Mouse (Mus musculus): ENCODE measurements at regions not wholly inside any gene's neighbourhood (a gene's known extent, or its start where the extent isn't known, plus 50 kb on each side); places are given as distances from the start of the nearest gene placed in this dataset.
A peak's percentile ranks its signal among the peaks of the same experiment; 100 is the strongest.
"Not testable (repeated sequence)": the region's sequence is repeated elsewhere in the genome, so short reads cannot be mapped to it uniquely, and the experiment has no call there.

DNA sequence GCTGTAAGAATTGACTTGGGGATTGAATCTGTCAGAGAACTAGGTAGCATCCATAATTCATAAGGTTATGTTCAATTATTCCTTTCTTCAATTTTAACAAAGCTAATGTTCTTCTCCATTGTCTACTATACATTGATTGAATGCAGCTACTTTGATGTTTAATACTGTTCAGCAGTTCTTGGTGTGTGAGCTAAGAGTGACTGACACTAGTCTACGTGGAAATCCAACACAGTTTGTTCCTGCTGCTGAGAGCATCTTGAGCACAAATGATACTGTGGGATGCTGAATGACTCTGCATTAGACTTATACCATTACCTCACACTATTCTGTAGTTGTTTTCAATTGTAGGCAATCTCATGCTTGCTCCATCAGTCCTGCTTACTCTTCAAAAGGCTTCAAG lies 249.4 kb upstream of the Akr1e1 start:
- no peak for DNase-seq

GRCm38 (mm10) chr13:4839481-4839880 lies 230.5 kb upstream of the Akr1e1 start:
- not testable (repeated sequence) for DNase-seq

GRCm38 (mm10) chr13:4826756-4827155 lies 217.8 kb upstream of the Akr1e1 start:
- DNase-seq: no peak

- DNase-seq: not testable (repeated sequence)
Measured at GRCm38 (mm10) chr13:4825749-4826148, 216.8 kb upstream of the Akr1e1 start.

DNA sequence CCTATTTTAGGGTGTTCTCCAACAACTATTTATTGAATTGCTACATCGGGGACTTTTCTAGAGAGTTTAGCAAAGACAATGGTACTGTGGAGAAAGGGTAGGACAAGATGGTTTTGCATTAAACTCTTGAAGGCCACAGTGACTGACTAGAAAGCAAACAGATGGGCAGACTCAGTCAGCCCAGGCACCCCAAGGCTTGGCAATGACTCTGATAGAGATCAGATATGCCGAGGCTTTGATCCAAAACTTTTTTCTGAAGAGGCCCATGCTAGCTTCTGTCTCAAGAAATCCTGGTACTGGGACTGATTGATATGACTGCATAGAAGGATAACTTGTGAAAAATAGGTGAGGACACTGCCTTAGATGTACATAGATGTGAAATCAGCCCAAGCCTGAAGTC lies 197.9 kb upstream of the Akr1e1 start:
- DNase-seq: no peak

- no peak for DNase-seq
Measured at GRCm38 (mm10) chr13:4800666-4801065, 191.7 kb upstream of the Akr1e1 start.

- no peak for DNase-seq
Measured at GRCm38 (mm10) chr13:4791139-4791538, 182.2 kb upstream of the Akr1e1 start.

- DNase-seq: no peak
Measured at GRCm38 (mm10) chr13:4790414-4790813, 181.4 kb upstream of the Akr1e1 start.

DNA sequence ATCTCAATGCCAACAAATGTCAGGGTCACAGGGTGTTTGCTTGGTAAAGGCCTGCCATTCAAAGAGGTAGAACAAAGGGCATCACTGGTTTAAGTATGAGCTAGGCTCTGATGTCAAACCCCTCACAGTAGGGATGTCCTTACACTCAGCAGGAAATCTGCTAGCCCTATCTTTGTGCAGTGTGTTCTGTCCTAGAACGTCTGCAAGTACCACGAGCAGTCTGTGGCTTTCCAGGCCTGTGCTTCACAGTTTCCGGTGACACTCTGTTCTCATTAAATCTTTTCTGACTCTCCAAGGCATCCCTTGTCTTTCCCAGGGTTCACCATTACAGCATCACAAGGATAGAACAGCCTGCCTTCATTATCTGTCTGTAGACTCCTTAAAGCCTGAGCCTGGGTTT lies 174.3 kb upstream of the Akr1e1 start:
- DNase-seq: no peak

DNA sequence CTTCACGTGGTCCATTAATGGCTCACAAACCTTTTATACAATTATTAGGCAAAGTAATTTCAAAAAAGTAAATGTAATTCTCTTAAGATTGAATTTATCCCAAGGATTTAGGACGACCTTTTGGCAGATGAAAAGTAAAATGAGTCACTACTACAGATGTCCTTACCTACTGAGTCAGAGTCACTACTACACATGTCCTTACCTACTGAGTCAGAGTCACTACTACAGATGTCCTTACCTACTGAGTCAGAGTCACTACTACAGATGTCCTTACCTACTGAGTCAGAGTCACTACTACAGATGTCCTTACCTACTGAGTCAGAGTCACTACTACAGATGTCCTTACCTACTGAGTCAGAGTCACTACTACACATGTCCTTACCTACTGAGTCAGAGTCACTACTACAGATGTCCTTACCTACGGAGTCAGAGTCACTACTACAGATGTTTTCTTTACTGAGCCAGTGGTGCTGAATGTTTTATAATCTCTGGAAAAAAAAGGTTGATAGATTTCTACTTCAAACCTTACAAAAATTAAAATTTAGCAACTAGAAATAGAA lies 169.4 kb upstream of the Akr1e1 start:
- DNase-seq: not testable (repeated sequence)

- DNase-seq: peak; percentile 17
Measured at GRCm38 (mm10) chr13:4776855-4777254, 167.9 kb upstream of the Akr1e1 start.

DNA sequence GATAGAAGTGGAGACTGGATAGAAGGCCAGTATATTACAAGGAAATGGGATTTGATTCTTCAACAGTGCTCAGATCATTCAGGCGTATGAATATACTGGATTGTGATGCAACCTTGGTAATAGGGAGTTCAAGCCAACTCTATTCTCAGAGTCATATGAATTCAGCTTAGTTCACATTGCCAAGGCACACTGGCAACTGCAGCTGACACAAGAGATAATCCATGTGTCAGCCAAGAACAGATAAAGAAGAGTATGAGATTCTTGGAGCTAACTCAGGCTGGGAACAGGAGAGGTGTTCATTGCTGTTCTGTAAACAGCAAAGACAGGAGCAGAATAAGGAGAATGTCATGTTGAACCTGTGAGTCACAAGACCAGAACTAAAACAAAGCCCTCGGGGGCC lies 163.3 kb upstream of the Akr1e1 start:
- no peak for DNase-seq

- peak; percentile 88 for DNase-seq
Measured at GRCm38 (mm10) chr13:4771120-4772075, 162.4 kb upstream of the Akr1e1 start.

DNA sequence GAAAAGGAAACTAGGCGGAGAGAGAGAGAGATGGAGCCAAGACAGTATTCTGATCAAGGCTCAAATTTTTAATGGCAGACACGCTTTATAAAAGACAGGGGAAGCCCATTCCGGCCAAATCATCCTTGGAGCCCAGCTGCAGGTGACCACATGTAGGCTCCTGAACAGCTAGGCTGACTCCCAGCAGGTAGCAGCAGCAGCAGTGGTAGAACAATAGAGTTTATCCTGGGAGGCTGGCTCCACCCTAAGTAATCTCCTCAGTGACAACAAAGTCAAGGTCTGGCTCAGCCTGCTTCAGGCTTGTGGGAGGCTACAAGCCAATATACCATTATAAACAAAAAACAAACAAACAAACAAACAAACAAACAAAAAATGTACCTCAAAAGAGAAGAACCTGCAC lies 151.0 kb upstream of the Akr1e1 start:
- DNase-seq: no peak

DNA sequence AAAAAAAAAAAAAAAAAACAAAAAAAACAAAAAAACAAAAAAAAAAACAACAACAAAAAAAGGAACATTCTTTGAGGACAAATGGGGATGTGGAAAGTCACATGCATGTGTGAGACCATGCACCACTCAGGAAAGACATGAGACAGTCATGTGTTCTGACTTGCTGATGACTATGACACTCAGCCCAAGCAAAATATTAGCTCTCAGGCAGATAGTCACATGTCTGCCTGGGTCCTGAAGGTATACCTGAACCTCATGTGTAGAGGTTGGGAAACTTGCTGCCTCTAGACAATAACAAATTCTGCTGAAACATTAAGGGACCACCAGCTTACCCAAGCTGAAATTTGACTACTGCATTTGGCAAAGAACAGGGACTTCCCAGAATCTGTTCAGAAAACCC lies 147.6 kb upstream of the Akr1e1 start:
- no peak for DNase-seq

- peak; percentile 3 for DNase-seq
Measured at GRCm38 (mm10) chr13:4742930-4743329, 134.0 kb upstream of the Akr1e1 start.

GRCm38 (mm10) chr13:4716299-4716698 lies 107.3 kb upstream of the Akr1e1 start:
- DNase-seq: not testable (repeated sequence)

GRCm38 (mm10) chr13:4714724-4715123 lies 105.8 kb upstream of the Akr1e1 start:
- no peak for DNase-seq

GRCm38 (mm10) chr13:4712698-4713097 lies 103.7 kb upstream of the Akr1e1 start:
- DNase-seq: no peak

DNA sequence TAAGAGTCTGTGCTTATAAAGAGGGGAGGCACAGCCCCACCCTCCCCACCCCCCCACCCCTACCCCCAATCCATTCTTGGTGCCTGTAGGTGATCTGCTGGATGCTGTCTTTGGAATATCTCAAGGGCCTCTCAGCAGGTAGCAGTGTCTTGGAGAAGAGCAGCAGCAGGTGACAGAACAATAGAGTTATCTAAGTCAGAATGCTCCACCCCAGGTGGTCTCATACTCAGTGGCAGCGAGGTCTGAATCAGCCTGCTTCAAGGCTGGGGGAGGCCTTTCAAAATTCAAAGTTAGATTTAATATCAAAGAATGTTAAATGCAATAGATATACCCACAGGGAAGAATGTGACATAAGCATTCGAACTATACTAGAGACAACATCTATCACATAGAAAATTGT lies 90.6 kb upstream of the Akr1e1 start:
- DNase-seq: not testable (repeated sequence)

DNA sequence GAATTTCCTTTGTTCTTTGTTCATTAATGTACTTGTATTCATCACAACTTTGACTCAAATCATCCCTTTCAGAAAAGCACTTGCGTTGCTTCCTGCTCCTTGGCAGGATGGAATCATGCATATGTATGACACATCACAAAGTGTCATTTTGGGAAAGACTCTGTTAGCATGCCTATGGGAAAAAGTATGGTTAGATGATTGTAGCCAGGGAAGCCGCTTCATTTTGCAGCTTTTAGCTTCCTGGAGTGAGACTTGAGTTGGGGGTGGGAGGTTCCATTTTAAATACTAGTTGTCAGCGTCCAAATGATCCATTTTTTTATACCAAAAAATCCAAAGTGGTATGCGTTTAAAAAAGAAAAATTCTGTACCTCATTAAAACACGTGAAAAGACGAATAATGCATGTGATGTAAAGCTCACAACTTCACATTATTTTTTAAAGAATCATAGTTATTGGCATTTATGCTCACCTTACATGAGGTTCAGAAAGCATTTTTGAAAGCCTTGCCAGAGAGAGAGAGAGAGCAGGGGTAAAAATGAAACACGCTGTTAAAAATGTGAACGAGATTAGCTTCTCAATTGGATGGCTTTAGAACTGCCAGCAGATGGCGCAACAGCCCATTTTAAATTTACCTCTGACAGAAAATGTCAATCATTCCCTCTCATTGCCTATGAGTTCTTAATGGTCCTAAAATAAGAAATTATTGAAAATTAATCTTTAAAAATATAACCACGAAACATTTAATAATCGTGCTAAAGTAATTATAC lies 57.6 kb upstream of the Akr1e1 start:
- DNase-seq: peak; percentile 16

- no peak for DNase-seq
Measured at GRCm38 (mm10) chr13:4663390-4663789, 54.4 kb upstream of the Akr1e1 start.

GRCm38 (mm10) chr13:4662336-4663101 lies 53.5 kb upstream of the Akr1e1 start:
- DNase-seq: peak; percentile 15

Data from layer of hippocampus, adult 9-11 months (tissue).